Comparison of ENCODE assay signal across 9 mouse cellular contexts in the genomic region with DNA sequence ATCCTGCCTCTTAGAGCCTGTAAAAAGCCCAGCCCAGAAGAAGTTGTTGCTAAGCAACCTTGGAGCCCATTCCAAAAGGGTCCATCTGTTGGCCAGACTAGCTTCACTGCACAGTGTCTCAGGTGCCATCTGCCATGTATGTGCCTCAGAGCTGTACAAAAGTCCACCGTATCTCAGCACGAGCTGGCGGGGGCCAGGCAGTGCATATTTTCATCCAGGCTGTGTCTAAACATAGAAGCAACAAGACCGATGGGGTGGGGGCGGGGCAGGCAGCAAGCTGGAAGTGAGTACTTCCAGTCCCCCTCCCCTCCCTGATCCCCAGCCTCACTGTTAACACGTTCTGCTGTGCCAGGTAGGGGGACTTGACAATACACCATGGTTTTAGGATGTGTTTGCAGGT.
DNase-seq lines count a peak whose midpoint lies in the region; ATAC-seq lines count a peak whose summit lies in the region.
"Had no signal": no experiment of that assay in that cellular context is flagged by ENCODE, and none has a peak within 500 bp of the region (broad histone marks: within the 10 kb centered on the region; RNA-seq: fewer than 3 reads in every experiment).

No protein-coding gene starts in this region.

- peaks cover 41% of the 10 kb centered on the region for H3K4me1 ChIP-seq in heart, embryonic 11.5 days (ENCODE audit: control insufficient read depth, insufficient read depth, low read length)
- H3K4me1 ChIP-seq: liver, embryonic 13.5 days had no signal

- WGBS in heart, embryonic 11.5 days (ENCODE audit: insufficient replicate concordance): 20% methylated on average over 6 of the region's 6 CpGs

- DNase-seq in gastrocnemius, adult 18-20 months (ENCODE audit: low spot score): peak; percentile 43
- DNase-seq in gastrocnemius, postnatal 36 days: no peak
- DNase-seq in cerebellum, postnatal 4 days (ENCODE audit: low spot score in 2 of 2): peak; percentile 47 to 91
- DNase-seq in kidney, postnatal 10 days: peak; percentile 82
- peak; percentile 56 for DNase-seq in lung, postnatal 14 days
- DNase-seq in right cerebral cortex, postnatal 4 days: peak; percentile 92
- DNase-seq: liver, embryonic 13.5 days had no signal

- ATAC-seq in heart, embryonic 11.5 days (replicated peaks; ENCODE audit: insufficient number of reproducible peaks, low FRiP score, low TSS enrichment): peak; percentile 81; the same call in 1 of the 2 replicates
- ATAC-seq in megakaryocyte progenitor cell, adult 5-6 weeks (replicated peaks; ENCODE audit: poor library complexity): no peak

- H3K36me3 ChIP-seq in heart, embryonic 11.5 days (ENCODE audit: control insufficient read depth, insufficient read depth, low read length): no peaks in the 10 kb centered on the region
- H3K36me3 ChIP-seq: liver, embryonic 13.5 days had no signal

- intact Hi-C loops in gastrocnemius, postnatal 36 days (cut with DNase I): no loop called here

- no peak overlapping the region for H3K4me3 ChIP-seq in heart, embryonic 11.5 days (ENCODE audit: low read depth, low read length)
- H3K4me3 ChIP-seq: liver, embryonic 13.5 days had no signal

- H3K27ac ChIP-seq in heart, embryonic 11.5 days (ENCODE audit: low read depth, low read length): peak overlapping the region; percentile 79
- H3K27ac ChIP-seq: liver, embryonic 13.5 days had no signal

- no peak overlapping the region for H3K4me2 ChIP-seq in heart, embryonic 11.5 days
- H3K4me2 ChIP-seq: liver, embryonic 13.5 days had no signal

- no peak overlapping the region for H3K9ac ChIP-seq in heart, embryonic 11.5 days (ENCODE audit: low read depth, low read length)
- H3K9ac ChIP-seq: liver, embryonic 13.5 days had no signal

- no peaks in the 10 kb centered on the region for H3K27me3 ChIP-seq in heart, embryonic 11.5 days (ENCODE audit: control insufficient read depth, insufficient read depth, low read length)

- no peaks in the 10 kb centered on the region for H3K9me3 ChIP-seq in heart, embryonic 11.5 days (replicated peaks; ENCODE audit: control insufficient read depth, low read length)
- H3K9me3 ChIP-seq: liver, embryonic 13.5 days had no signal

Comparison
In these comparisons a context has a peak if more than half of its experiments do, and no peak if none do; other contexts are left out.
1. DNase-seq: peak in gastrocnemius, adult 18-20 months (single experiment), cerebellum, postnatal 4 days (2 of 2), kidney, postnatal 10 days (single experiment), lung, postnatal 14 days (single experiment) and right cerebral cortex, postnatal 4 days (single experiment); none in gastrocnemius, postnatal 36 days (0 of 2).